Mouse (Mus musculus) frontal cortex, adult 2 months (tissue): ENCODE results near the gene Gm13277. TPM values are rescaled to one million over a fixed set of nuclear protein-coding genes. Genes with fewer than 3 reads are reported as not detected.
"Not testable (repeated sequence)": the region's sequence is repeated elsewhere in the genome, so short reads cannot be mapped to it uniquely, and the experiment has no call there.

Source experiments
- DNase-seq, 2 experiments: peaks; one replicate each; pipeline ENCODE4 v3.0.0; 2022; ENCODE audit warnings: low spot score in 1 of 2; ENCODE audit errors: extremely low spot score in 1 of 2
- polyA plus RNA-seq: library from polyadenylated mRNA; depleted of rRNA; stranded (reverse); fragments of >200 nt; gene quantifications from 2 replicates; pipeline ENCODE4 v1.2.3, GENCODE M21; 2012; rRNA removed

The Gm13277 gene
- polyA plus RNA-seq = not detected in 2 replicates

DNA sequence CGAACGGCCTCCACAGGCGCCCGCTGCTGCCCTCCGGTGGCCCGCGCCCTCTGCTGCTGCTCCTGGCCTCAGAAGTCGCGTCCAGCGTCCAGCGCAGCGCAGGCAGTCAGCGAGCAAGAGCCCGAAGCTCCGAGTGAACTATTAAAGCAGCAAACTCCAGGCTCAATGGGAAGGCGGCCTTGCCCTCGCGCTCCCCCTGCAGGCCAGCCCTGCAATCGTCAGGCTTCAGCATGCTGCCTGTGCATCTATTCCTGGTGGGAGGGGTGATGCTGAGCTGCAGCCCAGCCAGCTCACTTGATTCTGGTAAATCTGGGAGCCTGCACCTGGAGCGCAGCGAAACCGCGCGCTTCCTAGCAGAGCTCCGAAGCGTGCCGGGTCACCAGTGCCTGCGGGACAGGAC is at the start of gene Gm13277:
Gene Gm13277 (plus strand): TSS at position 231 of the 400 bp plus-strand sequence.
- peak; percentile 16 to 80 for DNase-seq

DNA sequence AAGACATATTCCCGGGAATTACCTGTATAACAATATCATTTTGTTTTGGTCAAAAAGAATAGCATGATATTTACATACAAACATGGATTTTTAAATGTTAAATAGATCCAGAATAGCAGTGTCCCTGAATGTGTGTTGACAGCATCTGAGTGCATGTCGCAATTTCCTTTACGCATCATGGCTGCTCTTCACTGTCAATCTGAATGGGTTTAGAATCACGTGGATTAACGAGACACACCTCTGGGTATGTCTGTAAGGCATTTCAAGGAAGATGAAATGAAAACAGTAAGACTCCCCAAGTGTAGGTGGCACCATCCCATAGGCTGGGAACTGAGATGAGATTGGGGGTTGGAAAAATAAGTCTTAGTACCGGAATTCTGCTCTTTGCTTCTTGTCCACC is 49.4 kb upstream of the Gm13277 start:
- no peak for DNase-seq

DNA sequence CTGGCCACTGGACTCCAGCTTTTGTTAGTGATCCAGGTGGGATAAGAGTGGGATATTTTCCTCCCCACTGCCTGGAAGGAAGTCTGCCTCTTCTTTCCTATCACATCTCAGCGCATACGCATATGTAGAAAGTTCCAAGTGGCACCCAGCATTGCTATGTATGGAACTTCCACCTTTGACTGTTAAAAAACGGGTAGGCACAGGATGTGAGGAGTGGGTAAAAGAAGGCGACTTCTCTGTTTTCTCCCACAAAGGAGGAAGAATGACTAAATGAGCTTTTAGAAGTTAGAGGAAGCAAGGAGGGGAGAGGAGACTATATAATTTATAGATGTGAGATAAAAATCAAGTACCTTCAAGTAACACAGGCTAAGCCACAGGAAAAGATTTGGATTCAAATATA is 47.0 kb upstream of the Gm13277 start:
- DNase-seq = no peak

DNA sequence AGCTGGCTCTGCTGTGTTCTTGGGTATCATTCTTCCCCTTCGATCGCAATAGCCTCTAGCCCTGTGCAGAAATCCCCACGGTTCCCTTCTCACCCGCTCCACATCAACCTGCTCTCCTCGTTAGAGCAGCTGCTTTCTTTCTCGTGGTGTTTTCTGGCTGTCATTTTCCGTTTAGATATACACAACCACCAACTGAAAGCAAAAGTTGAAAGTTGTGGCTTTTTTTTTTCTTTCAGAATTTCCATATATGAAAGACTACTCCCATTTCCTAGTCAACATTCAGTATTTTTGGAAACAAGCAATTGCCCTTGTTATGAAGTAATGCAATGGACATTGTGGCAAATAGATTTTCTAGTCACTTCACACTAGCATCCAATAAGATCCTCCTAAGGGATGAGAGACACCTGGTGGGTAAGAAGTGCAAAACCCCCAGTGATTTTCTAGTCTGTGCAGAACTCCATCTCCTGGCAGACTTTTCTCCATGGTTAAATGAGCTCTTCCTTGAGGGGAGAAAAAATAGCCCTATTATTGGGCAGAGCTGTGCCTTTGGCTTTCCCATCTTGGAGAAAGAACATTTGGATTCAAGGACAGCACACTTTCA is 45.6 kb upstream of the Gm13277 start:
- no peak for DNase-seq

DNA sequence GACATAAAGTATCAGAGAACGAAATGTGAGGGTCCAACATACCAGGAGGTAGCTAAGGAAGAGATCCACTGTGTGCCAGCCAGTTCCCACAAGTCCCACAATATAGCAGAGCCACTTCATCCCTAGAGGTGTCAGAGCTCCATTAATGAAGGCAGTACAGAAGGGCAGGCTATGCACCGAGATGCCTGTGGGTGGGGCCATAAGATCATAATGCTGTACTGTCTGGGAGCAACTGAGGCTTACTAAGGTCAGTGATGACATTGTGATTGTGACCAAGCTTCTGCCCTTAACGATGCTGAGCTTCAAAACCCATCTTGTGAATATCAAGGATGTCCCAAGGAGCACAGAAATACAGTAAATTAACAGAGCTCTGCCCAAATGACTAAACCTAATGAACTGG is 44.2 kb upstream of the Gm13277 start:
- DNase-seq = no peak

DNA sequence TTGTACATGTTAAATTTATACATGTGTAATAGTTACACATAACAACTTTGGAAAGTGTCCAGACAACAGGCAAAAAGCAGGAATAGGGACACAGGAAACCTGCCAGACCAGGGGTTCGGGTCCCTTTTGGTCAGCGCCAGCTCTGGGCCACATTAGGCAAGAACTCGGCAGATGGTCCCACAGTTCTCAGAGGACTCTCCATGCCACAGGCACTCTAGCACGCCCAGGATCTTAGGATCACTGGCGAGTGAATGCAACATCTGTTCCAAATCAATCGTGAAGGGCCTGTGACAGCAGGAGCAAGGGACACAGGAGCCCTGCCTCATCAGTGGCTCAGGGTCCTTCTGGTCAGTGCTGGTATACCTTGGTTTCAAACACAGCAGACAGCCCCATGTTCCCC is 38.5 kb upstream of the Gm13277 start:
- DNase-seq = no peak

DNA sequence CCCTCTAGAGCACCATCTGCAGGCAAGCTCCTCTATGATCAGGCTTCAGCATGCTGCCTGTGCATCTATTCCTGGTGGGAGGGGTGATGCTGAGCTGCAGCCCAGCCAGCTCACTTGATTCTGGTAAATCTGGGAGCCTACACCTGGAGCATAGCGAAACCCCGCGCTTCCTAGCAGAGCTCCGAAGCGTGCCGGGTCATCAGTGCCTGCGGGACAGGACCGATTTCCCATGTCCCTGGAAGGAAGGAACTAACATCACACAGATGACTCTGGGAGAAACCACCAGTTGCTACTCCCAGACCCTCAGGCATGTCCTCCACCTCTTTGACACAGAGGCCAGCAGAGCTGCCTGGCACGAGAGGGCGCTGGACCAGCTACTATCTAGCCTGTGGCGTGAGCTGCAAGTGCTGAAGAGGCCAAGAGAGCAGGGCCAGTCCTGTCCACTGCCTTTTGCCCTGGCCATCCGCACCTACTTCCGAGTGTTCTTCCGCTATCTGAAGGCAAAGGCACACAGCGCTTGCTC is 33.6 kb upstream of the Gm13277 start, which contains the start of gene Gm13271:
Gene Gm13271 (plus strand): TSS at position 51 of the 523 bp plus-strand sequence.
- peak; percentile 65 to 83 for DNase-seq

DNA sequence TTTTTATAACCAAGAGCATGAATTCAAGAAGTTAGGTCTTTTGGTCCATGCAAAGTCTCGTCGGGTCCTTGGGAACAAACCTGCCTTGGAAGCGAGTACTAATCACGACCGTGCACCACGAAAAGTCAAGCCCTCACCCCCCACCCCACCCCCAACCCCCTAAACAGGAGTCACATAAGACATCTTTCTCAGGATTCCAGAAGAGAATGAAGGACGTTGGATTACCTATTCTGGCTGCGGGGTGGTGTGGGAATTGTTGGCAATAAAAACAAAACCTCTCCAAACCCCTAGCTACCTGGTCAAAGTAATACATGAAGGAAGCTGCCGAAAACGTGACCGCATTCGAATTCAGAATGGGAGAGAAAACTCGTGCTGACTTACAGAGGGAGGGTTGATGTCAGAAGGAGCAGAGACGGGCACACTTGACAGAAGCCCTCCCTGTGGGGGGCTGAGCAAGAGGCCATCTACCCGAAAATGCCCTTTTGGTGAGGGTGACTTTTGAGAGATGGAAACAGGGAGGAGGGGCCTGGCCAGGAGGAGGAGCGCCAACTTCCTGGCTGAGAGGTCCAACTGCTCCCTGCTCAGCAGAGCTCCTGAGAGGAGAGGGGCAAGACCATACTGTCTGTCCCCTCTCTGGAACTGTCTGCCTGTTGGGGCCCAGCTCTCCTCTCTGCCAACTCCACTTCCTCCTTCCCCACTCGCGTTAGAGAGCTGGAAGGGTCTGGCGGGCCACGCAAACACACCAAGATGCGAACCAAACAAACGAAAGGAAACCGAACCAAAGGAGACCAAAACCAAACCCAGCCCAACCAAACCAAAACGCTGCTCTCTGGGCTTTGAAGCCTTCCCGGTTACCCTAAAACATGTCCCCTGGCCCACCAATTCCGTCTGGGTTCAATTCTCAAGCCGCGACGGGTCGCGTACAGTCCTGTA is 31.6 kb upstream of the Gm13277 start:
- not testable (repeated sequence) for DNase-seq

DNA sequence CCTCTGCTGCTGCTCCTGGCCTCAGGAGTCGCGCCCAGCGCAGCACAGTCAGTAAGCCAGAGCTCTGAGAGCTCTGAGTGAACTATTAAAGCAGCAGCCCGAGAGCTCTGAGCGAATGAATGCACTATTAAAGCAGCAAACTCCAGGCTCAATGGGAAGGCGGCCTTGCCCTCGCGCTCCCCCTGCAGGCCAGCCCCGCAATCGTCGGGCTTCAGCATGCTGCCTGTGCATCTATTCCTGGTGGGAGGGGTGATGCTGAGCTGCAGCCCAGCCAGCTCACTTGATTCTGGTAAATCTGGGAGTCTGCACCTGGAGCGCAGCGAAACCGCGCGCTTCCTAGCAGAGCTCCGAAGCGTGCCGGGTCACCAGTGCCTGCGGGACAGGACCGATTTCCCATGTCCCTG is 30.8 kb upstream of the Gm13277 start:
- peak; percentile 91 to 94 for DNase-seq

DNA sequence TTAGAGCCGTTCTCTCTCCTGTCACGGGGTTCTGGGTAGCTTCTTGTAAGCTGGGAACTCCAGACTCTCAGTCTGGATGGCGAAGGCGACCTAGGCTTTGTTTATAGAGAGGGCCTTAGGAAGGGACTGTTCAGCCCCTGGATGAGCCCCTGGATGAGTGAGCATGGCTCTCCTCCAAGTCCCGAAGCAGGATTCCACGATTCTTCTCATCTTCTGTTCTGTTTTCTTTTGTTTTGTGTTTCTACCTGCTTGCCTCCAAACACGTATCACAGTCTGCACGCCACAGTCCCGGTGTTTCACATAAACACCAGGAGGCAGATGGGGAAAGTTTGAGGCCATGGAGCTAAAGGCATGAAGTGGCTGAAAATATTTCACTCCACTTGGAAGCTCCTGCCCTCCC is 29.7 kb upstream of the Gm13277 start:
- DNase-seq = not testable (repeated sequence)

DNA sequence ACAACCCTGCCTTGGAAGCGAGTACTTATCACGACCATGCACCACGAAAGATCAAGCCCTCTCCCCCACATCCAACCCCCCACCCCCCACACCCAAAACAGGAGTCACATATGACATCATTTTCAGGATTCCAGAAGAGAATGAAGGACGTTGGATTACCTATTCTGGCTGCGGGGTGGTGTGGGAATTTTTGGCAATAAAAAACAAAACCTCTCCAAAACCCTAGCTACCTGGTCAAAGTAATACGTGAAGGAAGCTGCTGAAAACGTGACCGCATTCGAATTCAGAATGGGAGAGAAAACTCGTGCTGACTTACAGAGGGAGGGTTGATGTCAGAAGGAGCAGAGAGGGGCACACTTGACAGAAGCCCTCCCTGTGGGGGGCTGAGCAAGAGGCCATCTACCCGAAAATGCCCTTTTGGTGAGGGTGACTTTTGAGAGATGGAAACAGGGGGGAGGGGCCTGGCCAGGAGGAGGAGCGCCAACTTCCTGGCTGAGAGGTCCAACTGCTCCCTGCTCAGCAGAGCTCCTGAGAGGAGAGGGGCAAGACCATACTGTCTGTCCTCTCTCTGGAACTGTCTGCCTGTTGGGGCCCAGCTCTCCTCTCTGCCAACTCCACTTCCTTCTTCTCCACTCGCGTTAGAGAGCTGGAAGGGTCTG is 28.7 kb upstream of the Gm13277 start, which contains the start of gene Gm13283:
Gene Gm13283 (plus strand): TSS at position 510 of the 659 bp plus-strand sequence.
- DNase-seq = peak; percentile 24 to 43

DNA sequence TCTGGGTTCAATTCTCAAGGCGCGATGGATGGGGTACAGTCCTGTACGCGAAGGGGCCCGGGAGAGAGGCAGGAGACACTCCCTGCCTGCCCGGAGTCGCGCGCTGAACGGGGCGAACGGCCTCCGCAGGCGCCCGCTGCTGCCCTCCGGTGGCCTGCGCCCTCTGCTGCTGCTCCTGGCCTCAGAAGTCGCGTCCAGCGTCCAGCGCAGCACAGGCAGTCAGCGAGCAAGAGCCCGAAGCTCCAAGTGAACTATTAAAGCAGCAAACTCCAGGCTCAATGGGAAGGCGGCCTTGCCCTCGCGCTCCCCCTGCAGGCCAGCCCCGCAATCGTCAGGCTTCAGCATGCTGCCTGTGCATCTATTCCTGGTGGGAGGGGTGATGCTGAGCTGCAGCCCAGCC is 28.0 kb upstream of the Gm13277 start:
- peak in 1 of 2 experiments; percentile 48 for DNase-seq

DNA sequence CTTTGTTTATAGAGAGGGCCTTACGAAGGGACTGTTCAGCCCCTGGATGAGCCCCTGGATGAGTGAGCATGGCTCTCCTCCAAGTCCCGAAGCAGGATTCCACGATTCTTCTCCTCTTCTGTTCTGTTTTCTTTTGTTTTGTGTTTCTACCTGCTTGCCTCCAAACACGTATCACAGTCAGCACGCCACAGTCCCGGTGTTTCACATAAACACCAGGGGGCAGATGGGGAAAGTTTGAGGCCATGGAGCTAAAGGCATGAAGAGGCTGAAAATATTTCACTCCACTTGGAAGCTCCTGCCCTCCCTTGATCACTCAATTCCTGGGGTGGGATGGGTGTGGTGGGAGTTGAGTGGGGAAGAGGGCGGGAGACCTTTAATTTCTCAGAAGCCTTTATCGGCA is 26.7 kb upstream of the Gm13277 start:
- peak; percentile 59 to 73 for DNase-seq

DNA sequence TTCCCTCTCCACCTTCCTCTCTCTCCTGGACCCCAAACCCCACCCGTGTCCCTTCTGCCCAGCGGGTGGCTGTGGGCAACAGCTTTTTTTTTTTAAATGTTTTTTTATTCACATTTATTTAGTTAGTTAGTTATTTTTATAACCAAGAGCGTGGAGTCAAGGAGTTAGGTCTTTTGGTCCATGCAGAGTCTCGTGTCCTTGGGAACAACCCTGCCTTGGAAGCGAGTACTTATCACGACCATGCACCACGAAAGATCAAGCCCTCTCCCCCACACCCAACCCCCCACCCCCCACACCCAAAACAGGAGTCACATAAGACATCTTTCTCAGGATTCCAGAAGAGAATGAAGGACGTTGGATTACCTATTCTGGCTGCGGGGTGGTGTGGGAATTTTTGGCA is 26.1 kb upstream of the Gm13277 start:
- not testable (repeated sequence) for DNase-seq

DNA sequence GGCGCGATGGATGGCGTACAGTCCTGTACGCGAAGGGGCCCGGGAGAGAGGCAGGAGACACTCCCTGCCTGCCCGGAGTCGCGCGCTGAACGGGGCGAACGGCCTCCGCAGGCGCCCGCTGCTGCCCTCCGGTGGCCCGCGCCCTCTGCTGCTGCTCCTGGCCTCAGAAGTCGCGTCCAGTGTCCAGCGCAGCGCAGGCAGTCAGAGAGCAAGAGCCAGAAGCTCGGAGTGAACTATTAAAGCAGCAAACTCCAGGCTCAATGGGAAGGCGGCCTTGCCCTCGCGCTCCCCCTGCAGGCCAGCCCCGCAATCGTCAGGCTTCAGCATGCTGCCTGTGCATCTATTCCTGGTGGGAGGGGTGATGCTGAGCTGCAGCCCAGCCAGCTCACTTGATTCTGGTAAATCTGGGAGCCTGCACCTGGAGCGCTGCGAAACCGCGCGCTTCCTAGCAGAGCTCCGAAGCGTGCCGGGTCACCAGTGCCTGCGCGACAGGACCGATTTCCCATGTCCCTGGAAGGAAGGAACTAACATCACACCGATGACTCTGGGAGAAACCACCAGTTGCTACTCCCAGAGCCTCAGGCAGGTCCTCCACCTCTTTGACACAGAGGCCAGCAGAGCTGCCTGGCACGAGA is 24.9 kb upstream of the Gm13277 start:
- DNase-seq = not testable (repeated sequence)

DNA sequence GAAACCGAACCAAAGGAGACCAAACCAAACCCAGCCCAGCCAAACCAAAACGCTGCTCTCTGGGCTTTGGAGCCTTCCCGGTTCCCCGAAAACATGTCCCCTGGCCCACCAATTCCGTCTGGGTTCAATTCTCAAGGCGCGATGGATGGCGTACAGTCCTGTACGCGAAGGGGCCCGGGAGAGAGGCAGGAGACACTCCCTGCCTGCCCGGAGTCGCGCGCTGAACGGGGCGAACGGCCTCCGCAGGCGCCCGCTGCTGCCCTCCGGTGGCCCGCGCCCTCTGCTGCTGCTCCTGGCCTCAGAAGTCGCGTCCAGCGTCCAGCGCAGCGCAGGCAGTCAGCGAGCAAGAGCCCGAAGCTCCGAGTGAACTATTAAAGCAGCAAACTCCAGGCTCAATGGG is 14.9 kb upstream of the Gm13277 start, which contains the start of gene Gm13290:
Gene Gm13290 (plus strand): TSS at position 301 of the 400 bp plus-strand sequence.
- not testable (repeated sequence) for DNase-seq

DNA sequence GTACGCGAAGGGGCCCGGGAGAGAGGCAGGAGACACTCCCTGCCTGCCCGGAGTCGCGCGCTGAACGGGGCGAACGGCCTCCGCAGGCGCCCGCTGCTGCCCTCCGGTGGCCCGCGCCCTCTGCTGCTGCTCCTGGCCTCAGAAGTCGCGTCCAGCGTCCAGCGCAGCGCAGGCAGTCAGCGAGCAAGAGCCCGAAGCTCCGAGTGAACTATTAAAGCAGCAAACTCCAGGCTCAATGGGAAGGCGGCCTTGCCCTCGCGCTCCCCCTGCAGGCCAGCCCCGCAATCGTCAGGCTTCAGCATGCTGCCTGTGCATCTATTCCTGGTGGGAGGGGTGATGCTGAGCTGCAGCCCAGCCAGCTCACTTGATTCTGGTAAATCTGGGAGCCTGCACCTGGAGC is 11.8 kb upstream of the Gm13277 start, which contains the start of gene Gm13289:
Gene Gm13289 (plus strand): TSS at position 301 of the 400 bp plus-strand sequence.
- not testable (repeated sequence) for DNase-seq

DNA sequence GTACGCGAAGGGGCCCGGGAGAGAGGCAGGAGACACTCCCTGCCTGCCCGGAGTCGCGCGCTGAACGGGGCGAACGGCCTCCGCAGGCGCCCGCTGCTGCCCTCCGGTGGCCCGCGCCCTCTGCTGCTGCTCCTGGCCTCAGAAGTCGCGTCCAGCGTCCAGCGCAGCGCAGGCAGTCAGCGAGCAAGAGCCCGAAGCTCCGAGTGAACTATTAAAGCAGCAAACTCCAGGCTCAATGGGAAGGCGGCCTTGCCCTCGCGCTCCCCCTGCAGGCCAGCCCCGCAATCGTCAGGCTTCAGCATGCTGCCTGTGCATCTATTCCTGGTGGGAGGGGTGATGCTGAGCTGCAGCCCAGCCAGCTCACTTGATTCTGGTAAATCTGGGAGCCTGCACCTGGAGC is 8.9 kb upstream of the Gm13277 start, which contains the start of gene Gm13272:
Gene Gm13272 (plus strand): TSS at position 301 of the 400 bp plus-strand sequence.
- not testable (repeated sequence) for DNase-seq

DNA sequence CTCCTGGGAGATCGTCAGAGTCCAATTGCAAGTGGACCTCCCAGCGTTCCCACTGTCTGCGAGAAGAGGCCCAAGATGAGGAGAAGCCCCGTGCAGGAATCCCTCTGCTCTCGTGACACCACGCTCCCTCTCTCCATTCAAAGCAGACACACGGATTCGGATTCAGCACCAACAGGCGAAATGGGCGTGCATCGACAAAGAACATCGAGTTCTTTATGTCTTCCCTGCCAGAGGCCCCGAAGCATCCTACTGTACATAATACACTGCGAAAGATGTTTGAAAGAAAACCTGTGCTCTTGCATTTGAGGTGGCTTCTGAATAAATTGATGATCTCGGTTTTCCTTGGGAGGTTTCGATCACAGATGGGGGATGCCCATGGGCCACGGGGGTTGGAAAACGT is 8.1 kb upstream of the Gm13277 start:
- DNase-seq = not testable (repeated sequence)

DNA sequence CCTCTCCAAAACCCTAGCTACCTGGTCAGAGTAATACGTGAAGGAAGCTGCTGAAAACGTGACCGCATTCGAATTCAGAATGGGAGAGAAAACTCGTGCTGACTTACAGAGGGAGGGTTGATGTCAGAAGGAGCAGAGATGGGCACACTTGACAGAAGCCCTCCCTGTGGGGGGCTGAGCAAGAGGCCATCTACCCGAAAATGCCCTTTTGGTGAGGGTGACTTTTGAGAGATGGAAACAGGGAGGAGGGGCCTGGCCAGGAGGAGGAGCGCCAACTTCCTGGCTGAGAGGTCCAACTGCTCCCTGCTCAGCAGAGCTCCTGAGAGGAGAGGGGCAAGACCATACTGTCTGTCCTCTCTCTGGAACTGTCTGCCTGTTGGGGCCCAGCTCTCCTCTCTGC is 6.6 kb upstream of the Gm13277 start, which contains the start of gene Ifnz:
Gene Ifnz (plus strand): TSS at position 301 of the 400 bp plus-strand sequence.
- not testable (repeated sequence) for DNase-seq
